Mouse (Mus musculus) forebrain, postnatal 0 days (tissue): ENCODE data around the gene Rhob. TPM values are rescaled to one million over a fixed set of nuclear protein-coding genes. Genes with fewer than 3 reads are reported as not detected.

Experiments used
- ATAC-seq: fragments of 200-750 bp; cut with Nextera tagmentation; 2 replicates; pipeline ENCODE4 v1.8.0; 2017; ENCODE audit warnings: mild to moderate bottlenecking, moderate library complexity
- DNase-seq: peaks from one replicate; pipeline ENCODE4 v3.0.0-alpha.2; 2015
- H3K27ac ChIP-seq: fragments of 300-500 bp; sonication (generic); 2 replicates; pipeline ENCODE4 v1.5.1; 2014; ENCODE audit warnings: low read depth, mild to moderate bottlenecking, antibody characterized with exemption, low read length, moderate library complexity, mixed read lengths
- H3K27me3 ChIP-seq: fragments of 300-500 bp; sonication (generic); 2 replicates; pipeline ENCODE4 v1.6.1; 2014; ENCODE audit warnings: mild to moderate bottlenecking, low read length, mixed read lengths; ENCODE audit not compliant: insufficient read depth
- H3K36me3 ChIP-seq: fragments of 300-500 bp; sonication (generic); 2 replicates; pipeline ENCODE4 v1.6.1; 2014; ENCODE audit warnings: mild to moderate bottlenecking, moderate library complexity; ENCODE audit not compliant: insufficient read depth
- H3K4me1 ChIP-seq: fragments of 300-500 bp; sonication (generic); 2 replicates; pipeline ENCODE4 v1.6.1; 2014; ENCODE audit warnings: antibody characterized with exemption; ENCODE audit not compliant: insufficient read depth
- H3K4me2 ChIP-seq: fragments of 300-500 bp; sonication (generic); 2 replicates; pipeline ENCODE4 v1.6.1; 2014; ENCODE audit warnings: low read depth, mild to moderate bottlenecking, moderate library complexity
- H3K4me3 ChIP-seq: fragments of 300-500 bp; sonication (generic); 2 replicates; pipeline ENCODE4 v1.5.1; 2014; ENCODE audit warnings: low read depth, low read length, mixed read lengths
- H3K9ac ChIP-seq: fragments of 300-500 bp; sonication (generic); 2 replicates; pipeline ENCODE4 v1.6.1; 2014; ENCODE audit warnings: mild to moderate bottlenecking
- H3K9me3 ChIP-seq: fragments of 300-500 bp; sonication (generic); 2 replicates; pipeline ENCODE4 v1.6.1; 2016; ENCODE audit warnings: low read length
- CTCF ChIP-seq: sonication (generic); IDR thresholded peaks from 2 replicates; pipeline ENCODE4 v1.5.1; 2016; ENCODE audit warnings: antibody characterized with exemption, control low read depth, low read depth
- WGBS: fragments of 180-500 bp; shearing (Covaris S2); extraction: QIAGEN DNeasy Blood & Tissue Kit; methylation state at CpG from one replicate; pipeline ENCODE4 v1.1.7; 2014; 5-methylcytosine and 5-hydroxymethylcytosine counted together
- polyA plus RNA-seq: library from polyadenylated mRNA; unstranded; fragments of >200 nt; fragmentation: Nextera tagmentation; extraction: Ambion mirVana; gene quantifications from 2 replicates; pipeline ENCODE4 v1.2.1, GENCODE M21; 2015
- total RNA-seq: library from RNA; depleted of rRNA; stranded (reverse); fragments of >200 nt; gene quantifications from 2 replicates; pipeline ENCODE4 v1.2.3, GENCODE M21; 2014

Rhob gene
- total and polyA plus RNA-seq, 2 experiments from 2014 or later: 78.9 to 289 TPM

- TF ChIP-seq CTCF: no peak
- no peak overlapping the region for H3K9ac ChIP-seq
- H3K36me3 ChIP-seq: no peaks in the 10 kb centered on the region
- no peak overlapping the region for H3K4me3 ChIP-seq
- no peaks in the 10 kb centered on the region for H3K27me3 ChIP-seq
- no peak overlapping the region for H3K4me2 ChIP-seq
- no peak overlapping the region for H3K27ac ChIP-seq
- ATAC-seq (no peak), DNase-seq (no peak)
- H3K9me3 ChIP-seq: no peaks in the 10 kb centered on the region
- WGBS: 84% methylated on average over 4 of the region's 4 CpGs
- no peaks in the 10 kb centered on the region for H3K4me1 ChIP-seq
Measured at GRCm38 (mm10) chr12:8488652-8488980, 11.2 kb downstream of the Rhob start.

DNA sequence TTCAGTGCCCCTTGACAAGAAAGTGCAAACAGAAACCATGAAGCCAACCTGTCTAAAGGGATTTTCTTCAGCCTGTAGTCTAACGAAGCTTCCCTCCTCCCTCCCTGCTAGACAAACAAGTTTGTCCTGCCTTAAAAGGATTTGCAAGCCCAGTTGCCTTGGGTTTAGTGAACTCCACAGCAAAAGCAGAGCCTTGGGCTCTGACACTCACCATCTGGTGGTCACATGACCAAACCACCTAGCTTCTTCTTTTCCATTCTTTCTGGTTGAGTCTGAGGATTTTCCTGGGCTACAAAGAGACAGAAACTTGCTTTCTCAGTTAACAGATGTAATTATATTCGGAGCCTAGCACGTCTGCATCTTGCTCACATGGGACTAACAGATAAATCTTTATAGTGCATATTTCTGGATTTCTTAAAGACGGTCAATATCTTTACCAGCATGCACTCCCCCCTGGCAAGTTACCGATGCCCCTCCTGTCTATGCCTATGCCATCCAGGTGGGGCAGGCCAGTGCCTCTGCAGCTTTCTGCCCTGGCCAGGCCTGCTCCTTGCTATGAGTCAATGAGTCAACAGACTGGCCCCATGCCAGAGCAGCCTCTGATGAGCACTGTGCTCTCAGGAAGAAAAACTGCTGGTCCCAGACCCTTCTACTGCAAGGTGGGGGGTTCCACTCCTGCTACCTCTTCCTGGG, 11.7 kb downstream of the Rhob start:
- TF ChIP-seq CTCF: no peak
- Histone ChIP-seq H3K4me3 (no peak overlapping the region), H3K9ac (no peak overlapping the region), H3K27me3 (no peaks in the 10 kb centered on the region), H3K4me2 (no peak overlapping the region), H3K4me1 (no peaks in the 10 kb centered on the region), H3K27ac (no peak overlapping the region), H3K9me3 (no peaks in the 10 kb centered on the region), H3K36me3 (no peaks in the 10 kb centered on the region)
- no peak for ATAC-seq
- no peak for DNase-seq
- 60% methylated on average over 5 of the region's 5 CpGs for WGBS

DNA sequence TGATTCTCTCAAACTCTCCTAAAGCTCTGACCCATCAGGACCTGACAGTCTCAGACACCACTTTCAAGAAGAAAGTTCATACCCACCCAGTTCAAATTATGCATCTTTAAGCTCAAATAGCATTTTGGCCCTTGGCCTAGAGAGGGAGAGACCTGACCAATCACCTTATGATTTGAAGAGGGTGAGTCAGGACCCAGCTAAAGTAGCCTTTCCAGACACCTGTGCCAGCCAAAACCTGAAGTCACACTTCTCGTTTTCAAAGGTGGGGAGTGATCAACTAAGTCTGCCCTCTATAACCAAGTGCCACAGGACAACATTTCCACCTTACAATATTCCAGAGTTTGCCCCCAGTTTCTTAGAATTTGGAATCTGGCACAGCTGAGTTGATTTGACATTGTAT, 12.5 kb downstream of the Rhob start:
- H3K9ac ChIP-seq: no peak overlapping the region
- no peak for TF ChIP-seq CTCF
- DNase-seq (no peak), ATAC-seq (no peak)
- H3K36me3 ChIP-seq: no peaks in the 10 kb centered on the region
- WGBS: 79% methylated on average over 1 of the region's 1 CpGs
- H3K9me3 ChIP-seq: no peaks in the 10 kb centered on the region
- H3K4me3 ChIP-seq: no peak overlapping the region
- no peaks in the 10 kb centered on the region for H3K4me1 ChIP-seq
- H3K4me2 ChIP-seq: no peak overlapping the region
- no peaks in the 10 kb centered on the region for H3K27me3 ChIP-seq
- H3K27ac ChIP-seq: no peak overlapping the region

DNA sequence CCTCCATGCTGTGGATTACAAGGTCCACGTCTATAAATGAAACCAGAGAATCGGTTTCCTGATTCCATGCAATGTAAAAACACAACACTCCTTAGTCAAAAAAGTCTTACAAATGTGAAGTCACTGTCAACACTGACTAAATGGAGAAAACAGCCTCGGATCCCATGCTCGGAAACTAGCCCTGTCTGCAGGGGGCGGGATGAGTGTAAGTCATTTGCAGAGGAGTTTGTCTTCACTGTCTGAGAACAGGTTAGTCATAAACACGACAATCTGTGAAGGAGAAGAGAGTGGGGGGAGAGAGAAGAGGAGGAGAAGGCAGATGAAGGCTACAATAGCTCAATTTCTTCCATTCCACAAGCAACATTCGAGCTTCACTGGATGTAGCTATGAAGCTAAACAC, 14.6 kb downstream of the Rhob start:
- H3K9ac ChIP-seq: no peak overlapping the region
- ATAC-seq: no peak
- no peak for TF ChIP-seq CTCF

GRCm38 (mm10) chr12:8482169-8482568, 17.6 kb downstream of the Rhob start:
- H3K36me3 ChIP-seq: no peaks in the 10 kb centered on the region
- no peak overlapping the region for H3K4me2 ChIP-seq
- TF ChIP-seq CTCF: no peak
- H3K9ac ChIP-seq: no peak overlapping the region
- no peak overlapping the region for H3K27ac ChIP-seq
- 64% methylated on average over 2 of the region's 2 CpGs for WGBS
- no peak overlapping the region for H3K4me3 ChIP-seq
- no peaks in the 10 kb centered on the region for H3K27me3 ChIP-seq
- H3K4me1 ChIP-seq: no peaks in the 10 kb centered on the region
- H3K9me3 ChIP-seq: no peaks in the 10 kb centered on the region
- DNase-seq (no peak), ATAC-seq (no peak)

More for the DNA sequence above, 14.6 kb downstream of the Rhob start:
- 85% methylated on average over 7 of the region's 7 CpGs for WGBS
- no peak overlapping the region for H3K27ac ChIP-seq
- H3K9me3 ChIP-seq: no peaks in the 10 kb centered on the region
- no peak overlapping the region for H3K4me3 ChIP-seq
- H3K4me2 ChIP-seq: no peak overlapping the region
- no peaks in the 10 kb centered on the region for H3K36me3 ChIP-seq
- H3K4me1 ChIP-seq: no peaks in the 10 kb centered on the region
- no peaks in the 10 kb centered on the region for H3K27me3 ChIP-seq
- no peak for DNase-seq

DNA sequence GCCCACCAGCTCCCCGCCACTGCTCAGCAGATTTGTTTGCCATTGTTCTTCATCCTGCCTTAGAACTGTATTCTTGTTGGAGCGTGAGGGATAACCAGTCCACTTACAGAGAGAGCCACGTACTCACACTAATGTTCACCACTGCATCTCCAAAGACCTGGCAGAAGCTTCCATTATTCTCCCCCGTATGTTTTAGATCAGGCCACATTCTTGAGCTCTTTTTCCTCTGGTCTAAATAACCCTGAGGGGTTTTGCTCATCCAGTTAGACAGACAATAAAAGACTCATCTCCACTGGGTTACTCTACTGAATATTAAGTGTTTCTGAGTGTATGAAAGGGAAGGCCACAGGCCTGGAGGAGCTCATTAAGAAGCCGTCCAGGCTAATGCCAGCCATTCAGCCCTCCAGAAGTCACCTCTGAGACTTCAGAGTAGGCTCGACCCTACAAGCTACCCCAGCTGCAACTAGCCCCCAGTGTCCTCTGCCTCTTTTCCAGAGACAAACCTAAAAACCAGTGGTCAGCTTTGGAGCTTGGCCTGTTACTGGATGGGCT, 24.9 kb downstream of the Rhob start:
- H3K4me1 ChIP-seq: no peaks in the 10 kb centered on the region
- no peaks in the 10 kb centered on the region for H3K27me3 ChIP-seq
- no peak overlapping the region for H3K9ac ChIP-seq
- no peak overlapping the region for H3K4me2 ChIP-seq
- H3K36me3 ChIP-seq: no peaks in the 10 kb centered on the region
- H3K4me3 ChIP-seq: no peak overlapping the region
- ATAC-seq: no peak
- H3K27ac ChIP-seq: no peak overlapping the region
- WGBS: 47% methylated on average over 6 of the region's 6 CpGs
- TF ChIP-seq CTCF: no peak
- DNase-seq: no peak
- no peaks in the 10 kb centered on the region for H3K9me3 ChIP-seq

DNA sequence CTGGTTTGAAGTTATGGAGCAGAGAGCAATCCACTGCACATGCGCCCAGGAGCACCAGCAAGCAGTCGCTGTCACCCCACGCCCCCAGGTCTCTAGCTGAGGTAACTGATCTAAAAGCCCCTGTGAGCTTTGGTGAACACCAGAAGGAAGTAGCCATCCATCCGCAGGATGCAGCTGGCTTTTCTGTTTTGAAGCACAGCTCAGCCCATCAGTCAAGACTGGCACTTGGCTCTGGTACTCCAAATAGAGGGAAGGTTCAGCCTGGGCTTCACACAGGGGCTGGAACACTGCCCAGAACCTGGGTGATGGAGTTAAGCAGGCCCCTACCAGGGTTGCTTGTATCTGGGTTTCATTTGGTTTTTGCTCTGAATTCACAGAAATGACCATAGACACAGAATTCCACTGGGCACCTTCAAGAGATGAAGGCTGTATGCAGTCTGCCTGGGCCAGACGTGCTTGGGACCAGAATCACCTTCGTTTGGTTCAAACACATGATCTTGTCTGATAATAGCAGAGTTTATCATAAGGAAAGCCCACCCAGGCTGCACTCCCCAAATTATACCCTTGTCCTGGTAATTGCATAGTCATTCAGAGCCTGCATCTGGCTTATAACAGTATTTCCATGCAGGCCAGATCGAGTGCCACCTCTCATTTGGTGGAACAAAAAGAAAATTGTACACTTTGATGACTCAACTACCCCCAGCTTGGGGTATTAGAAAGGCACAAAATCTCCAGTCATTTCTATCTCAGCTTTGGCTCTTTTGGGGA, 27.0 kb downstream of the Rhob start:
- Histone ChIP-seq H3K4me1 (no peaks in the 10 kb centered on the region), H3K27ac (no peak overlapping the region), H3K36me3 (no peaks in the 10 kb centered on the region), H3K27me3 (no peaks in the 10 kb centered on the region), H3K9ac (no peak overlapping the region), H3K9me3 (no peaks in the 10 kb centered on the region), H3K4me2 (no peak overlapping the region), H3K4me3 (no peak overlapping the region)
- 55% methylated on average over 7 of the region's 7 CpGs for WGBS
- peak; percentile 89 for ATAC-seq
- peak; percentile 76 for DNase-seq
- no peak for TF ChIP-seq CTCF
